Mouse (Mus musculus) heart, postnatal 4 days (tissue): ENCODE data around the gene Sppl3. TPM values are rescaled to one million over a fixed set of nuclear protein-coding genes. Genes with fewer than 3 reads are reported as not detected.
"Not testable (repeated sequence)": the region's sequence is repeated elsewhere in the genome, so short reads cannot be mapped to it uniquely, and the experiment has no call there.

Source experiments
- DNase-seq: peaks from one replicate; pipeline ENCODE4 v3.0.0; 2021
- total RNA-seq, 2 experiments: library from RNA; stranded (reverse); gene quantifications; 2 replicates each; pipeline ENCODE4 v1.2.3; 2021

The Sppl3 gene
- total RNA-seq, 2 experiments from 2014 or later: 52.1 to 53.3 TPM

GRCm38 (mm10) chr5:115040756-115041155, 29.8 kb downstream of the Sppl3 start:
- peak; percentile 36 for DNase-seq

GRCm38 (mm10) chr5:115043626-115044025, 32.7 kb downstream of the Sppl3 start:
- no peak for DNase-seq

DNA sequence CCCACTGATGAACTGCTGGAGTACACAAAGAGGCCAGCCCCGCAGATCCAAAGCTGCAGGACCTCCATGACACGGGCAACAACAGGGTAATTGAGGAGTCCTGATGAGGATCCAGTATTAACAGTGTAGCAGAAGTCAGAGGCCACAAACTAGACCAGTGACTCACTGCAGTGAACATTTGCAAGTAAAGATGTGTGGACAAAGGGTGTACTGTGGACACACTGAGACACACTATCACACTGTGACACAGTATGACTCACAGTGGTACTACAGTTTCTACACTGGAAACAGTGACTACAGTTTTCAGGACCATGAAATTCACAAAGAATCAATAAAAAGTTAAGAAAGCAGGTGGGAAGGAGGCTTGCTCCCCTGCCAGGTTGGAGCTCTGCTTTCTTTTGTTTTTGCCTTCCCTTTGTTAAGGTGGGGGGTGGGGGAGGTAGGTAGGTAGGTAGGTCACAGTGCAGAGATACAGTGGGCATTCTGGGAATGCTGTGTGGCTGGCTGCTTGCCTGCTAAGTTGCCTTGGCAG, 34.3 kb downstream of the Sppl3 start:
- no peak for DNase-seq

DNA sequence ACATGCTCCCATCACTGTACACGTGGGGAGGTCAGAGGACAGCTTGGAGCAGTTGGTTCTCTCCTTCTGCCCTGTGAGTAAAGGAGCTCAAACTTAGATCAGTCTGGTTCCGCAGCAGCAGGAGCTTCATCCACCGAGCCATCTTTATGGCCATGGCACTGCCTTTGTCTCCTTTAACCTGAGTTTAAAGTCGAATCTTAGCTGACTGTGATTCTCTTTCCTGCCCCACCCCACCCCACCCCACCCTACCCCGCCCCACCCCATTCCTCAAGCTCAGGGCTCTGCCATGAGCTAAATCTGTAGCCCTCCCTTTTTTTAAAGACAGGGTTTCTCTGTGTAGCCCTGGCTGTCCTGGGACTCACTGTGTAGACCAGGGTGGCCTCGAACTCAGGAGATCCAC, 38.8 kb downstream of the Sppl3 start:
- no peak for DNase-seq

- no peak for DNase-seq
These were observed 39.8 kb downstream of the Sppl3 start for GRCm38 (mm10) chr5:115050776-115051175.

- DNase-seq: no peak
These were observed 41.6 kb downstream of the Sppl3 start for GRCm38 (mm10) chr5:115052546-115052945.

DNA sequence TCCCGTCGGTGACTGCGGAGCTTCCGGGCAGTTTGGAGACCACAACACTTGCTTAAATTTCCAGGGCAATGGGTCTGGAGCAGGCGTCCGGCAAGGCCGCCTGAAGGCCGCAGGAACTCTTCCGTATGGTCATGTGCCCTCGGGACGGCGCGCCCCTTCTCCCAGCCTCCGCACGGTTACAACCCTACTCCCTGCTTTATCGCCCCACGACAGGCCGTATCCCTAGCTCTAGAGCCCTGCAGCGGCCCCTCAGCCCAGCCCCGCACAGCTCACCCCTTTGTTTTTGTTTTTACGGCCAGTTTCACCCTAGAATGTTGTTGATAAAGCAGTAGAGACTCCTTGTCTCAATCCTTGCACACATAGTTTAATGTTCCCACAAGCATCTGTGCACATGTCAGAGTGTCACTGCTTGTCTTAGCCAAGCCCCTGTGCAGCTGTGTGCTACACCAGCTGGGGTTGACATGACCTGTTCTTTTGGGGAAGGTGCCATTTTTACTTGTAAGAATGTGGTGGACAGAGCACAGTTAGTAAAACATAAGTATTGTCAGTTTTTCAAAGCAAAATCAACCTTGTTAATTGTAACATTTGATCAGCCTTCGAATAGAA, 43.0 kb downstream of the Sppl3 start:
- no peak for DNase-seq

GRCm38 (mm10) chr5:115055418-115055817, 44.5 kb downstream of the Sppl3 start:
- no peak for DNase-seq

- no peak for DNase-seq
These were observed 46.2 kb downstream of the Sppl3 start for GRCm38 (mm10) chr5:115057153-115057552.

GRCm38 (mm10) chr5:115058584-115059297, 47.8 kb downstream of the Sppl3 start:
- DNase-seq: no peak

GRCm38 (mm10) chr5:115060067-115060695, 49.2 kb downstream of the Sppl3 start:
- no peak for DNase-seq

- no peak for DNase-seq
These were observed 50.0 kb downstream of the Sppl3 start for GRCm38 (mm10) chr5:115060977-115061376.

DNA sequence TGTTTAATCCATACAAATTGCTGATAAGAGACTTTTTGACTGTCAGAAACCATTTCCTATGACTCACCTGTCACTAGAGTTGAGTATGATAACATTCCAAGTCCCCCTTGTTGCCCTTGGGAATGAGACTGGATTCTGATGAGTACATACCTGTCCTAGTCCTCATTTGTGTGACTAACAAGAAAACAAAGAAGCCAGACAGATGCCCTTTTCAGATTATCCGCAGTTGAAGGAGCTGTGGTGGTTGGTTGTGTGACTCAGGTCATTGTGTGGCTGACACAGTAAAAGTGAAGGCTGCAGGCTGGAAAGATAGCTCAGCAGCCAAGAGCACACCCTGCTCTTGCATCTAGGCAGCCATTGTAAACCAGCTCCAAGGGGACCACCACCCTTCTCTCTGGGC, 51.6 kb downstream of the Sppl3 start:
- no peak for DNase-seq

DNA sequence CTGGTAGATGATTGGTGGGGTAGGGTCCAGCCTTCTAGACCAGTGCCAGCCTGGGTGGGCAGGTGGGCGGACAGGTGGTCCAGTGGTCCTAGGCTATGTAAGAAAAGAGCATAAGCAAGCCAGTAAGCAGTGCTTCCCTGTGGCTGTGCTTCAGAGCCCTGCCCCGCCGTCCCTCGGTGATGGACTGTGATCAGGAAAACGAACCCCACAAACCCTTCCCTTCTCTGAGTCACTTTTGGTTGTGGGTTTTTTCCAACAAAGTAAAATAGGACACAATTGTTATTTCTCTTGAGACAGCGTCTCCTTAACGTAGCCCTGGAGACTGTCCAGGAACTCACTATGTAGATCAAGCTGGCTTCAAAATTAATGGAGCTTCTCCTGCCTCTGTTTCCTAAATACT, 52.5 kb downstream of the Sppl3 start:
- no peak for DNase-seq

GRCm38 (mm10) chr5:115066245-115066644, 55.3 kb downstream of the Sppl3 start:
- no peak for DNase-seq

DNA sequence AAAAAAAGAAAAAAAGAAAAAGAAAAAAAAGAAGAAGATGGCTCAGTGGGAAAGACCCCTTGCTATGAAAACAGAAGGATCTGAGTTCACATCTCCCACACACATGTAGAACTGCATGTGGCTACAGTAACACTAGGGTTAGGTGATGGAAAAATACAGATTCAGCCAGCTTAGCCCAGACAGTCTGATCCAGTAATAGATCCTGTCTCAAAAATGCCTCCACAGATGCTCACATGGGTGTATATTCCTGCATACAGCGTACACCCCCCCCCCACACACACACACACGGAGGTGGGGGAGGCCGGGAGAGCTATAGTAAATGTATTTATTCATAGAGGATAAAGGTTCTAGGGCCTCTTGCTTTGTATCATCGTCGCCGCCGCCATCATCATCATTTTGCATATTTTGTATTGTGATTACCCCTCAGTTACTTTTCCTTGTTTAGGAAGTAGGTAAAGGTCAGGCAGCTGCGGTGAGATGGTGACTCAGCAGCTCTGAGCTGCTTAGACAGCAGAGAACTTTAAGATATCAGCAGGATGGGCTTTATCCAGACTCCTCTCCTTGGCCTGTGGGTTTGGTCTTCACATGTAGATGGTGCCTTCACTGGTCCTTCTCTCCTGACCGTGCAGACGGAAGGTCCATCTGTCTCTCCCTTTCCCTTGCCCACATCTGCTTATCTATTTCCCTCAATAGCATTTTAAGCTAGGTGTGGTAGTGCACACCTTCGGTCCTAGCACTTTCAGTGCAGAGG, 57.9 kb downstream of the Sppl3 start:
- DNase-seq: no peak

DNA sequence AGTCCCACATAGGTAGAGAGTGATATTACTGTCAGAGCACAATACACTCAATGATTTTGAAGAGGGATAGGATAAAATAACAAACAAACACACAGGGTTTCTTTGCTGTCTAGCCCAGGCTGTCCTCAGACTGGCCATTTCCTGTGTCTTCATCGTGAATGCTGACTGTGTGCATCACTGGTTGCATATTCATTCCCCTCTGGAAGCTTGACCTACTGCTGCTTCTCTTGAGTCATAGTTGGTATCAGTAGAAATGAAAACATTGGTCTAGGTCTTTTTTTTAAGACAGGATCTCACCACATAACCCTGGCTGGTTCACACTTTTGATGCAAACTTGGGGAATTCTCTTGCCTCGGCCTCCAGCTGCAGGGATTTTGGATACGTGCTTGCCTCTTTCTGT, 58.7 kb downstream of the Sppl3 start:
- DNase-seq: no peak

DNA sequence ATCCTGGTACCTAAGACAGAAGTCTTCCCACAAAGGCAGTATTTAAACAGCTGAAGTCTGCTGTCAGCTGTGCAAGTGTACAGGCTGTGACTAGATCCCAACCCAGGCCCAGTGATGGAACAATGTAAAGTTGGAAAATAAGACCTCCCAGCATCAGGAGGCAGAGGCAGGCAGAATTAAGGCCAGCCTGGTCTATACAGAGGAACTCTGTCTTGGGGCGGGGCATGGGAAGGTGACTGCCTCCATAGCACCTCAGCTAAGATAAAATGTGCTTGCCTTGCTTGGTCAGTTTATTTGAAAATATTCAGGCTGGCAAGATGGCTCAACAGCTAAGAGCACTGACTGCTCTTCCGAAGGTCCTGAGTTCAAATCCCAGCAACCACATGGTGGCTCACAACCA, 59.5 kb downstream of the Sppl3 start:
- DNase-seq: no peak

GRCm38 (mm10) chr5:115071096-115071901, 60.4 kb downstream of the Sppl3 start:
- DNase-seq: peak; percentile 21

GRCm38 (mm10) chr5:115072143-115072542, 61.2 kb downstream of the Sppl3 start:
- DNase-seq: no peak

DNA sequence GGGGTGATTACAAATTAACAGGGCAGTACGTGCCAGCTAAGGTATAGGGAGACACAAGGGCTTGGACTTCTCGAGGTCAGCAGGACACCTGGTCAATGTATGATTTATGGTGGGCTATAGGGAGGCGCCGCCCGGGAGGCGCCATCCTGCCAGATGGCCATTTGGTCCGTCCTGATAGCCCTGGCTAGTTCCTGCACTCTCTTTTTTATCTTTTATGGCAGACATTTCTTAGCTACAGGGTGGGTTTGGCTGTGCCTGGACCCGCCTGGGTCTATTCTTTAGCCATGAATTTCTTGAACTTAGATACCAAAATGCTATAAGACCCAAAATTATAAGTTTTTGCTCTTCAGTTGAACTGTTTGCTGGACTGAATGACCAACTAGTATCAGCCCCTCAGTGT, 62.4 kb downstream of the Sppl3 start:
- not testable (repeated sequence) for DNase-seq

- DNase-seq: no peak
These were observed 63.8 kb downstream of the Sppl3 start for GRCm38 (mm10) chr5:115074749-115075148.
